Mouse (Mus musculus): ENCODE measurements around the gene B4galnt4. TPM values are rescaled to one million over a fixed set of nuclear protein-coding genes. Genes with fewer than 3 reads are reported as not detected.
A peak's percentile ranks its signal among the peaks of the same experiment; 100 is the strongest.
"Not testable (repeated sequence)": the region's sequence is repeated elsewhere in the genome, so short reads cannot be mapped to it uniquely, and the experiment has no call there.

Gene B4galnt4
- 7.9 and 10.7 TPM in 2 replicates for polyA plus RNA-seq (2015; fragmentation: Nextera tagmentation; extraction: Ambion mirVana)

- Histone ChIP-seq H3K9ac (peak within 1 kb of the TSS; percentile 64), H3K4me2 (replicated peaks) (peak within 1 kb of the TSS; percentile 88), H3K36me3 (no peaks in the 10 kb centered on the region), H3K4me3 (replicated peaks) (peak within 1 kb of the TSS; percentile 68), H3K4me1 (replicated peaks) (peaks cover 20% of the 10 kb centered on the region), H3K27me3 (replicated peaks) (no peaks in the 10 kb centered on the region), H3K9me3 (no peaks in the 10 kb centered on the region), H3K27ac (0 out of 2 replicates have a peak within 1 kb of the TSS, but pooled peaks have one; percentile 17)
- ATAC-seq, result peak; percentile 89
- WGBS, result under 1% methylated on average over 72 of the region's 72 CpGs
These were observed at the start of gene B4galnt4 for GRCm38 (mm10) chr7:141060426-141061242. Gene B4galnt4 (plus strand): TSS chr7:141061104.

- 83% methylated on average over 7 of the region's 7 CpGs for WGBS
- Histone ChIP-seq H3K4me3 (replicated peaks) (no peak overlapping the region), H3K27me3 (replicated peaks) (no peaks in the 10 kb centered on the region), H3K4me1 (replicated peaks) (peaks cover 19% of the 10 kb centered on the region), H3K36me3 (no peaks in the 10 kb centered on the region), H3K4me2 (replicated peaks) (no peak overlapping the region), H3K27ac (peak overlapping the region; percentile 13; the same call in 1 of the 2 replicates), H3K9me3 (no peaks in the 10 kb centered on the region), H3K9ac (no peak overlapping the region)
- no peak for ATAC-seq
These were observed 49.6 kb upstream of the B4galnt4 start for GRCm38 (mm10) chr7:141011238-141011770.

GRCm38 (mm10) chr7:141016707-141017697 lies 43.9 kb upstream of the B4galnt4 start:
- Histone ChIP-seq H3K27ac (no peak overlapping the region), H3K9me3 (no peaks in the 10 kb centered on the region), H3K27me3 (replicated peaks) (no peaks in the 10 kb centered on the region), H3K4me2 (replicated peaks) (no peak overlapping the region), H3K9ac (no peak overlapping the region), H3K36me3 (no peaks in the 10 kb centered on the region), H3K4me3 (replicated peaks) (no peak overlapping the region), H3K4me1 (replicated peaks) (no peaks in the 10 kb centered on the region)
- no peak for ATAC-seq
- WGBS, result 73% methylated on average over 10 of the region's 10 CpGs

- not testable (repeated sequence) for H3K27ac ChIP-seq; H3K27me3 ChIP-seq (replicated peaks); H3K9ac ChIP-seq; ATAC-seq; H3K9me3 ChIP-seq; H3K4me2 ChIP-seq (replicated peaks); H3K4me1 ChIP-seq (replicated peaks); H3K36me3 ChIP-seq; H3K4me3 ChIP-seq (replicated peaks)
- 82% methylated on average over 1 of the region's 1 CpGs for WGBS
These were observed 43.1 kb upstream of the B4galnt4 start, which contains the start of gene Ifitm6 for GRCm38 (mm10) chr7:141017824-141018223. Gene Ifitm6 (minus strand): TSS chr7:141017924.

GRCm38 (mm10) chr7:141019028-141019427 lies 41.9 kb upstream of the B4galnt4 start:
- WGBS, result 95% methylated on average over 5 of the region's 5 CpGs
- no peaks in the 10 kb centered on the region for H3K36me3 ChIP-seq
- no peak overlapping the region for H3K27ac ChIP-seq
- ATAC-seq, result no peak
- H3K4me3 ChIP-seq (replicated peaks), result no peak overlapping the region
- H3K4me1 ChIP-seq (replicated peaks), result no peaks in the 10 kb centered on the region
- H3K9me3 ChIP-seq, result no peaks in the 10 kb centered on the region
- no peaks in the 10 kb centered on the region for H3K27me3 ChIP-seq (replicated peaks)
- H3K4me2 ChIP-seq (replicated peaks), result no peak overlapping the region
- no peak overlapping the region for H3K9ac ChIP-seq

GRCm38 (mm10) chr7:141021489-141022449 lies 39.1 kb upstream of the B4galnt4 start:
- 77% methylated on average over 14 of the region's 14 CpGs for WGBS
- no peaks in the 10 kb centered on the region for H3K27me3 ChIP-seq (replicated peaks)
- H3K27ac ChIP-seq, result no peak overlapping the region
- H3K36me3 ChIP-seq, result no peaks in the 10 kb centered on the region
- H3K9ac ChIP-seq, result no peak overlapping the region
- H3K9me3 ChIP-seq, result no peaks in the 10 kb centered on the region
- no peaks in the 10 kb centered on the region for H3K4me1 ChIP-seq (replicated peaks)
- no peak for ATAC-seq
- H3K4me3 ChIP-seq (replicated peaks), result no peak overlapping the region
- H3K4me2 ChIP-seq (replicated peaks), result no peak overlapping the region

GRCm38 (mm10) chr7:141024865-141025838 lies 35.8 kb upstream of the B4galnt4 start:
- H3K4me2 ChIP-seq (replicated peaks), result no peak overlapping the region
- H3K9me3 ChIP-seq, result no peaks in the 10 kb centered on the region
- no peak overlapping the region for H3K4me3 ChIP-seq (replicated peaks)
- no peak for ATAC-seq
- 56% methylated on average over 6 of the region's 6 CpGs for WGBS
- H3K4me1 ChIP-seq (replicated peaks), result no peaks in the 10 kb centered on the region
- no peaks in the 10 kb centered on the region for H3K27me3 ChIP-seq (replicated peaks)
- no peak overlapping the region for H3K9ac ChIP-seq
- H3K36me3 ChIP-seq, result no peaks in the 10 kb centered on the region
- H3K27ac ChIP-seq, result 0 out of 2 replicates have a peak overlapping the region, but pooled peaks have one; percentile 17

- H3K9ac ChIP-seq, result no peak overlapping the region
- no peaks in the 10 kb centered on the region for H3K36me3 ChIP-seq
- H3K27me3 ChIP-seq (replicated peaks), result no peaks in the 10 kb centered on the region
- no peak overlapping the region for H3K4me3 ChIP-seq (replicated peaks)
- no peak overlapping the region for H3K27ac ChIP-seq
- WGBS, result 44% methylated on average over 6 of the region's 6 CpGs
- H3K4me2 ChIP-seq (replicated peaks), result no peak overlapping the region
- no peaks in the 10 kb centered on the region for H3K4me1 ChIP-seq (replicated peaks)
- no peaks in the 10 kb centered on the region for H3K9me3 ChIP-seq
- ATAC-seq, result no peak
These were observed 34.7 kb upstream of the B4galnt4 start for GRCm38 (mm10) chr7:141026097-141026739.

- H3K27ac ChIP-seq, result no peak overlapping the region
- no peaks in the 10 kb centered on the region for H3K36me3 ChIP-seq
- no peak overlapping the region for H3K4me2 ChIP-seq (replicated peaks)
- no peak overlapping the region for H3K9ac ChIP-seq
- H3K27me3 ChIP-seq (replicated peaks), result no peaks in the 10 kb centered on the region
- H3K4me1 ChIP-seq (replicated peaks), result no peaks in the 10 kb centered on the region
- H3K9me3 ChIP-seq, result no peaks in the 10 kb centered on the region
- no peak overlapping the region for H3K4me3 ChIP-seq (replicated peaks)
- WGBS, result 70% methylated on average over 5 of the region's 5 CpGs
- no peak for ATAC-seq
These were observed 34.2 kb upstream of the B4galnt4 start for GRCm38 (mm10) chr7:141026740-141027098.

- Histone ChIP-seq H3K27ac (no peak within 1 kb of the TSS), H3K9ac (no peak within 1 kb of the TSS), H3K27me3 (replicated peaks) (no peaks in the 10 kb centered on the region), H3K4me2 (replicated peaks) (no peak within 1 kb of the TSS), H3K36me3 (no peaks in the 10 kb centered on the region), H3K4me1 (replicated peaks) (no peaks in the 10 kb centered on the region), H3K9me3 (no peaks in the 10 kb centered on the region), H3K4me3 (replicated peaks) (no peak within 1 kb of the TSS)
- ATAC-seq, result no peak
- 89% methylated on average over 2 of the region's 2 CpGs for WGBS
These were observed 32.1 kb upstream of the B4galnt4 start, which contains the start of gene Gm17387 for GRCm38 (mm10) chr7:141028831-141029230. Gene Gm17387 (plus strand): TSS chr7:141029131.

All from intestine, embryonic 15.5 days (tissue).